13 mouse cellular contexts compared by ENCODE assay signal in the genomic region with DNA sequence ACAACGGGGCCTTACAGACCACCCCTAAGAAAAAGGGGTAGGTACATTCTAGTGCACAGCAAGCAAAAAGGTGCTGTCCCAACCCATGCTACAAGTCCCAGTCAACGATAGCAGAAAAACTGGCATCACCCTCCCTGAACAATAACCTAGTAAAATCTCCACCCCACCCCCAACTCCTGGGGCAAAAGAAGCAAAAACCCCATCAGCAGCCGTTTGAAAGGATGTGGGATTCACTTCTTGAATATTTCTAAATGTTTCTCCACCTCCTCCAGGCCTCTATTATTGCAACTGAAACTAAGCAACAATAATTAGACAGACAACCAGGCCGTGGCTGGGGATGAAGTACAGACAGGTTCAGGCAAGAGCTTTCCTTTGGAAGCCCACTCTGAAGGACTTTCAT. TPM values are rescaled to one million over a fixed set of nuclear protein-coding genes. Genes with fewer than 3 reads are reported as not detected.
DNase-seq lines count a peak whose midpoint lies in the region; ATAC-seq and TF ChIP-seq lines count a peak whose summit lies in the region.
"Had no signal": no experiment of that assay in that cellular context is flagged by ENCODE, and none has a peak within 500 bp of the region (broad histone marks: within the 10 kb centered on the region; RNA-seq: fewer than 3 reads in every experiment).

No protein-coding gene starts in this region.

- 0 out of 2 replicates have a peak overlapping the region, but pooled peaks have one; percentile 15 for H3K27ac ChIP-seq in heart, embryonic 11.5 days (ENCODE audit: low read depth, low read length)
- H3K27ac ChIP-seq in kidney, embryonic 16.5 days (ENCODE audit: low read length), result peak overlapping the region; percentile 94
- H3K27ac ChIP-seq in bone marrow, adult 2 months (ENCODE audit: control insufficient read depth, insufficient read depth, low read depth, low read length, poor library complexity), result peak overlapping the region; percentile 51; the same call in 1 of the 2 replicates
- peak overlapping the region; percentile 98 for H3K27ac ChIP-seq in limb, embryonic 12.5 days
- no peak overlapping the region for H3K27ac ChIP-seq in midbrain, embryonic 10.5 days (replicated peaks)
- H3K27ac ChIP-seq: neural tube, embryonic 12.5 days had no signal

- no peaks in the 10 kb centered on the region for H3K9me3 ChIP-seq in heart, embryonic 11.5 days (replicated peaks; ENCODE audit: control insufficient read depth, low read length)
- H3K9me3 ChIP-seq in kidney, embryonic 16.5 days (ENCODE audit: low read length), result no peaks in the 10 kb centered on the region
- no peaks in the 10 kb centered on the region for H3K9me3 ChIP-seq in limb, embryonic 12.5 days
- H3K9me3 ChIP-seq in midbrain, embryonic 10.5 days (replicated peaks), result no peaks in the 10 kb centered on the region
- H3K9me3 ChIP-seq: neural tube, embryonic 12.5 days had no signal

- H3K4me1 ChIP-seq in heart, embryonic 11.5 days (ENCODE audit: control insufficient read depth, insufficient read depth, low read length), result peaks cover 36% of the 10 kb centered on the region
- H3K4me1 ChIP-seq in kidney, embryonic 16.5 days (ENCODE audit: insufficient read depth, low read length), result peaks cover 72% of the 10 kb centered on the region
- peaks cover 29% of the 10 kb centered on the region for H3K4me1 ChIP-seq in bone marrow, adult 2 months (ENCODE audit: control insufficient read depth, insufficient read depth, low read length)
- peaks cover 76% of the 10 kb centered on the region for H3K4me1 ChIP-seq in limb, embryonic 12.5 days (replicated peaks)
- peaks cover 43% of the 10 kb centered on the region for H3K4me1 ChIP-seq in midbrain, embryonic 10.5 days

- no peak for DNase-seq in heart, adult 9 months (ENCODE audit: low spot score in 2 of 2)
- no peak for DNase-seq in kidney, adult 18-20 months
- no peak for DNase-seq in layer of hippocampus, adult 18-20 months (ENCODE audit: low spot score in 2 of 2)
- DNase-seq in midbrain, embryonic 10.5 days (ENCODE audit: low spot score), result no peak
- DNase-seq: adrenal gland, postnatal 14 days; cerebellum, adult 9-11 months; lung, adult 2 months; right cerebral cortex, postnatal 25 days had no signal

- ATAC-seq in heart, embryonic 11.5 days (replicated peaks; ENCODE audit: insufficient number of reproducible peaks, low FRiP score, low TSS enrichment), result no peak
- ATAC-seq in kidney, embryonic 16.5 days (ENCODE audit: low FRiP score, low TSS enrichment), result no peak
- no peak for ATAC-seq in limb, embryonic 12.5 days (ENCODE audit: insufficient number of reproducible peaks, insufficient read depth, low FRiP score, low TSS enrichment, low read depth)

- WGBS in heart, embryonic 11.5 days (ENCODE audit: insufficient replicate concordance), result 68% methylated on average over 4 of the region's 4 CpGs
- WGBS in kidney, embryonic 16.5 days, result 54% methylated on average over 4 of the region's 4 CpGs
- 21% methylated on average over 4 of the region's 4 CpGs for WGBS in bone marrow, adult 2 months
- WGBS in limb, embryonic 12.5 days, result 61% methylated on average over 4 of the region's 4 CpGs
- WGBS in midbrain, embryonic 10.5 days, result 79% methylated on average over 4 of the region's 4 CpGs

- TF ChIP-seq CTCF in bone marrow, adult 2 months (IDR thresholded peaks at IDR 0.05; ENCODE audit: control insufficient read depth, insufficient read depth, low read length), result no peak

- H3K4me2 ChIP-seq in heart, embryonic 11.5 days, result no peak overlapping the region
- H3K4me2 ChIP-seq in kidney, embryonic 16.5 days (replicated peaks; ENCODE audit: low read depth, low read length), result no peak overlapping the region
- peak overlapping the region; percentile 48 for H3K4me2 ChIP-seq in limb, embryonic 12.5 days

- no peak for TF ChIP-seq POLR2A in bone marrow, adult 2 months (IDR thresholded peaks at IDR 0.05; ENCODE audit: borderline replicate concordance, control insufficient read depth, low read depth, low read length)

- no peaks in the 10 kb centered on the region for H3K36me3 ChIP-seq in heart, embryonic 11.5 days (ENCODE audit: control insufficient read depth, insufficient read depth, low read length)
- no peaks in the 10 kb centered on the region for H3K36me3 ChIP-seq in kidney, embryonic 16.5 days (ENCODE audit: insufficient read depth, low read length)
- no peaks in the 10 kb centered on the region for H3K36me3 ChIP-seq in limb, embryonic 12.5 days
- H3K36me3 ChIP-seq in midbrain, embryonic 10.5 days, result no peaks in the 10 kb centered on the region
- H3K36me3 ChIP-seq: neural tube, embryonic 12.5 days had no signal

- H3K4me3 ChIP-seq in heart, embryonic 11.5 days (ENCODE audit: low read depth, low read length), result no peak overlapping the region
- H3K4me3 ChIP-seq in kidney, embryonic 16.5 days (ENCODE audit: low read length), result no peak overlapping the region
- H3K4me3 ChIP-seq in bone marrow, adult 2 months (replicated peaks; ENCODE audit: control insufficient read depth, low read depth, low read length), result no peak overlapping the region
- no peak overlapping the region for H3K4me3 ChIP-seq in limb, embryonic 12.5 days (replicated peaks)
- no peak overlapping the region for H3K4me3 ChIP-seq in midbrain, embryonic 10.5 days
- H3K4me3 ChIP-seq: neural tube, embryonic 12.5 days had no signal

- H3K27me3 ChIP-seq in heart, embryonic 11.5 days (ENCODE audit: control insufficient read depth, insufficient read depth, low read length), result no peaks in the 10 kb centered on the region
- H3K27me3 ChIP-seq in kidney, embryonic 16.5 days (ENCODE audit: insufficient read depth, low read length), result no peaks in the 10 kb centered on the region
- H3K27me3 ChIP-seq in limb, embryonic 12.5 days, result no peaks in the 10 kb centered on the region
- H3K27me3 ChIP-seq in midbrain, embryonic 10.5 days (ENCODE audit: low read depth, poor library complexity, severe bottlenecking), result no peaks in the 10 kb centered on the region
- H3K27me3 ChIP-seq: neural tube, embryonic 12.5 days had no signal

- H3K9ac ChIP-seq in heart, embryonic 11.5 days (ENCODE audit: low read depth, low read length), result no peak overlapping the region
- no peak overlapping the region for H3K9ac ChIP-seq in kidney, embryonic 16.5 days (replicated peaks; ENCODE audit: low read length)
- peak overlapping the region; percentile 50; the same call in 1 of the 2 replicates for H3K9ac ChIP-seq in limb, embryonic 12.5 days (replicated peaks)
- H3K9ac ChIP-seq: neural tube, embryonic 12.5 days had no signal

RNA-seq across cellular contexts. Expression of a gene that starts 8.0 kb away (rescaled TPM):
- polyA plus RNA-seq in heart, embryonic 11.5 days (2014; fragmentation: Nextera tagmentation; extraction: Ambion mirVana), result 10.6 and 12.7 TPM in 2 replicates
- 17.9 and 18.2 TPM in 2 replicates for polyA plus RNA-seq in kidney, embryonic 16.5 days (2015; fragmentation: Nextera tagmentation; extraction: Ambion mirVana)
- polyA plus RNA-seq in bone marrow, adult 2 months (2011; ENCODE audit: insufficient read depth, insufficient read length, low replicate concordance, missing spikeins), result 19.2 and 28.3 TPM in 2 replicates
- 24.5 and 26.3 TPM in 2 replicates for polyA plus RNA-seq in limb, embryonic 12.5 days (2016; fragmentation: Nextera tagmentation; extraction: Ambion mirVana)
- 10 to 100 TPM; 88.0 to 91.7 TPM for total RNA-seq in layer of hippocampus, adult 18-20 months (2021)
- 11.3 and 14.9 TPM in 2 replicates for polyA plus RNA-seq in midbrain, embryonic 10.5 days (2016; fragmentation: Nextera tagmentation; extraction: Ambion mirVana)

RNA-seq across cellular contexts. Expression of a gene that starts 49.7 kb away (rescaled TPM):
- 10.7 and 11.1 TPM in 2 replicates for polyA plus RNA-seq in heart, embryonic 11.5 days (2014; fragmentation: Nextera tagmentation; extraction: Ambion mirVana)
- 21.4 and 24.8 TPM in 2 replicates for polyA plus RNA-seq in kidney, embryonic 16.5 days (2015; fragmentation: Nextera tagmentation; extraction: Ambion mirVana)
- polyA plus RNA-seq in bone marrow, adult 2 months (2011; ENCODE audit: insufficient read depth, insufficient read length, low replicate concordance, missing spikeins), result 10.2 and 18.5 TPM in 2 replicates
- 20.1 and 21.3 TPM in 2 replicates for polyA plus RNA-seq in limb, embryonic 12.5 days (2016; fragmentation: Nextera tagmentation; extraction: Ambion mirVana)
- total RNA-seq in layer of hippocampus, adult 18-20 months (2021), result 10 to 100 TPM; 25.7 to 28.3 TPM
- 20.4 and 23.6 TPM in 2 replicates for polyA plus RNA-seq in midbrain, embryonic 10.5 days (2016; fragmentation: Nextera tagmentation; extraction: Ambion mirVana)
